ENCODE assay signal across 14 mouse cellular contexts in genomic region chr10:20203502-20203901, GRCm38 (mm10).
"Had no signal": no experiment of that assay in that cellular context is flagged by ENCODE, and none has a peak within 500 bp of the region (broad histone marks: within the 10 kb centered on the region; RNA-seq: fewer than 3 reads in every experiment).

No protein-coding gene starts in this region.

- H3K9ac ChIP-seq: limb, embryonic 15.5 days; liver, embryonic 13.5 days; neural tube, embryonic 12.5 days had no signal

- H3K27me3 ChIP-seq: limb, embryonic 15.5 days; liver, embryonic 13.5 days; neural tube, embryonic 12.5 days had no signal

- H3K9me3 ChIP-seq: limb, embryonic 15.5 days; liver, embryonic 13.5 days; midbrain, embryonic 10.5 days; neural tube, embryonic 12.5 days had no signal

- H3K27ac ChIP-seq: hindbrain, postnatal 0 days; limb, embryonic 15.5 days; liver, embryonic 13.5 days; neural tube, embryonic 12.5 days had no signal

- H3K4me2 ChIP-seq: limb, embryonic 15.5 days; liver, embryonic 13.5 days; neural tube, embryonic 12.5 days had no signal

- H3K36me3 ChIP-seq: limb, embryonic 15.5 days; liver, embryonic 13.5 days; midbrain, embryonic 10.5 days; neural tube, embryonic 12.5 days had no signal

- H3K4me3 ChIP-seq: limb, embryonic 15.5 days; liver, embryonic 13.5 days; midbrain, embryonic 10.5 days; neural tube, embryonic 12.5 days had no signal

- DNase-seq: kidney, adult 11 months; kidney, postnatal 14 days; liver, embryonic 13.5 days; lung, adult 2 months; lung, postnatal 10 days; lung, postnatal 4 days; midbrain, embryonic 14.5 days; right cerebral cortex, postnatal 4 days; thymus, adult 2 months; thymus, postnatal 25 days had no signal
